Mouse (Mus musculus) bone marrow macrophage, adult 2 months (primary cell): ENCODE results near the gene Racgap1.

Experiments
- CTCF ChIP-seq: IDR thresholded peaks from 2 replicates; pipeline ENCODE4 v1.5.1; 2012; ENCODE audit warnings: low read depth, mild to moderate bottlenecking, low read length, moderate library complexity
- POLR2A ChIP-seq: IDR thresholded peaks from 2 replicates; pipeline ENCODE4 v1.6.1; 2012; ENCODE audit warnings: mild to moderate bottlenecking, low read depth, low read length, borderline replicate concordance

GRCm38 (mm10) chr15:99605595-99605994 lies 45.9 kb downstream of the Racgap1 start:
- TF ChIP-seq CTCF (no peak), POLR2A (no peak)
